Mouse (Mus musculus): Measurements from ENCODE around the gene Siah3.

Gene Siah3

GRCm38 (mm10) chr14:75525376-75526145 lies 69.8 kb downstream of the Siah3 start:
- DNase-seq (ENCODE audit: low spot score): no peak

GRCm38 (mm10) chr14:75527464-75528190 lies 71.8 kb downstream of the Siah3 start:
- DNase-seq (ENCODE audit: low spot score): no peak

GRCm38 (mm10) chr14:75530815-75531353 lies 75.1 kb downstream of the Siah3 start:
- DNase-seq (ENCODE audit: low spot score): no peak

GRCm38 (mm10) chr14:75539205-75539604 lies 83.4 kb downstream of the Siah3 start:
- no peak for DNase-seq (ENCODE audit: low spot score)

- no peak for DNase-seq (ENCODE audit: low spot score)
Measured at GRCm38 (mm10) chr14:75540216-75540995, 84.6 kb downstream of the Siah3 start.

- DNase-seq (ENCODE audit: low spot score): no peak
Measured at GRCm38 (mm10) chr14:75540996-75541350, 85.2 kb downstream of the Siah3 start.

- DNase-seq (ENCODE audit: low spot score): no peak
Measured at GRCm38 (mm10) chr14:75541731-75542130, 85.9 kb downstream of the Siah3 start.

- no peak for DNase-seq (ENCODE audit: low spot score)
Measured at GRCm38 (mm10) chr14:75561577-75562331, 106.0 kb downstream of the Siah3 start.

- no peak for DNase-seq (ENCODE audit: low spot score)
Measured at GRCm38 (mm10) chr14:75565534-75566140, 109.9 kb downstream of the Siah3 start.

GRCm38 (mm10) chr14:75566303-75566702 lies 110.5 kb downstream of the Siah3 start:
- no peak for DNase-seq (ENCODE audit: low spot score)

- DNase-seq (ENCODE audit: low spot score): no peak
Measured at GRCm38 (mm10) chr14:75579010-75579409, 123.2 kb downstream of the Siah3 start.

All from T-cell, adult 2 months (primary cell).